Mouse (Mus musculus) lung, postnatal 0 days (tissue): ENCODE measurements around the gene Cftr. TPM values are rescaled to one million over a fixed set of nuclear protein-coding genes. Genes with fewer than 3 reads are reported as not detected.

Experiments used
- ATAC-seq: fragments of 200-750 bp; cut with Nextera tagmentation; 2 replicates; pipeline ENCODE4 v1.8.0; 2017; ENCODE audit warnings: moderate library complexity
- DNase-seq: peaks from one replicate; pipeline ENCODE4 v3.0.0-alpha.2; 2016; ENCODE audit warnings: low spot score
- H3K27ac ChIP-seq: fragments of 300-500 bp; sonication (generic); 2 replicates; pipeline ENCODE4 v1.5.1; 2014; ENCODE audit warnings: antibody characterized with exemption, mild to moderate bottlenecking, low read length, mixed read lengths
- H3K27me3 ChIP-seq: fragments of 300-500 bp; sonication (generic); replicated peaks from 2 replicates; pipeline ENCODE4 v1.6.1; 2014; ENCODE audit warnings: low read length, mixed read lengths; ENCODE audit not compliant: insufficient read depth
- H3K36me3 ChIP-seq: fragments of 300-500 bp; sonication (generic); 2 replicates; pipeline ENCODE4 v1.6.1; 2014; ENCODE audit warnings: low read length, mixed read lengths; ENCODE audit not compliant: insufficient read depth
- H3K4me1 ChIP-seq: fragments of 300-500 bp; sonication (generic); 2 replicates; pipeline ENCODE4 v1.6.1; 2014; ENCODE audit warnings: antibody characterized with exemption, low read depth, low read length, mixed read lengths; ENCODE audit not compliant: insufficient read depth
- H3K4me2 ChIP-seq: fragments of 300-500 bp; sonication (generic); replicated peaks from 2 replicates; pipeline ENCODE4 v1.6.1; 2014; ENCODE audit warnings: low read depth, mild to moderate bottlenecking, low read length, moderate library complexity, mixed read lengths
- H3K4me3 ChIP-seq: fragments of 300-500 bp; sonication (generic); 2 replicates; pipeline ENCODE4 v1.5.1; 2014; ENCODE audit warnings: low read depth, low read length
- H3K9ac ChIP-seq: fragments of 300-500 bp; sonication (generic); replicated peaks from 2 replicates; pipeline ENCODE4 v1.6.1; 2014; ENCODE audit warnings: low read depth, mild to moderate bottlenecking
- H3K9me3 ChIP-seq: fragments of 300-500 bp; sonication (generic); 2 replicates; pipeline ENCODE4 v1.6.1; 2016; ENCODE audit warnings: low read length, mixed read lengths
- CTCF ChIP-seq: IDR thresholded peaks from 2 replicates; pipeline ENCODE4 v1.5.1; 2016; ENCODE audit warnings: antibody characterized with exemption, mild to moderate bottlenecking
- EP300 ChIP-seq: IDR thresholded peaks from 2 replicates; pipeline ENCODE4 v1.6.1; 2016; ENCODE audit warnings: antibody characterized with exemption, mild to moderate bottlenecking, control low read depth
- WGBS: fragments of 180-500 bp; shearing (Covaris S2); extraction: QIAGEN DNeasy Blood & Tissue Kit; methylation state at CpG from one replicate; pipeline ENCODE4 v1.1.7; 2014; 5-methylcytosine and 5-hydroxymethylcytosine counted together
- polyA plus RNA-seq: library from polyadenylated mRNA; unstranded; fragments of >200 nt; fragmentation: Nextera tagmentation; extraction: Ambion mirVana; gene quantifications from 2 replicates; pipeline ENCODE4 v1.2.1, GENCODE M21; 2015

Gene Cftr
- polyA plus RNA-seq, 1 experiment from 2014 or later: 7.5 TPM

DNA sequence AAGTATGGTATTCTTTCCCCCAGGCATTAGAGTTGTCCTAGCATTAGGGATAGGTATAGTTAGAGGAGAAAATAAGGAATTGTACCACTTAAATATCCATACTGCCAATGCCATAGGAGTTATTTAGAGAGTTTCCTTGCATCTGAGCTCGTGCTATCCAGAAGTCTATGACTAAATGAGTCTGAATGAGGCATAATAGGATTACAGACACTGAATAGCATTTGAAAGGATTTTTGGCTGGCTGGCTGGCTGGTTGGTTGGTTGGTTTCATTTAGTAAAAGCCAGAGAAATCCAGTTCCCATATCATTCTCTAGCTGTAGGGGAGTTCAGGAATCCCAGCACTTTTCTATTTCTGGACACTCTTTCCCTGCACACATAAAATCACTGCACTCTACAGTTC is 76.0 kb downstream of the Cftr start:
- Histone ChIP-seq H3K9me3 (no peaks in the 10 kb centered on the region), H3K36me3 (no peaks in the 10 kb centered on the region), H3K4me3 (no peak overlapping the region), H3K9ac (no peak overlapping the region), H3K27me3 (no peaks in the 10 kb centered on the region), H3K4me2 (no peak overlapping the region), H3K4me1 (no peaks in the 10 kb centered on the region), H3K27ac (no peak overlapping the region)
- WGBS: 83% methylated on average over 1 of the region's 1 CpGs
- DNase-seq (no peak), ATAC-seq (no peak)
- TF ChIP-seq EP300 (no peak), CTCF (no peak)

DNA sequence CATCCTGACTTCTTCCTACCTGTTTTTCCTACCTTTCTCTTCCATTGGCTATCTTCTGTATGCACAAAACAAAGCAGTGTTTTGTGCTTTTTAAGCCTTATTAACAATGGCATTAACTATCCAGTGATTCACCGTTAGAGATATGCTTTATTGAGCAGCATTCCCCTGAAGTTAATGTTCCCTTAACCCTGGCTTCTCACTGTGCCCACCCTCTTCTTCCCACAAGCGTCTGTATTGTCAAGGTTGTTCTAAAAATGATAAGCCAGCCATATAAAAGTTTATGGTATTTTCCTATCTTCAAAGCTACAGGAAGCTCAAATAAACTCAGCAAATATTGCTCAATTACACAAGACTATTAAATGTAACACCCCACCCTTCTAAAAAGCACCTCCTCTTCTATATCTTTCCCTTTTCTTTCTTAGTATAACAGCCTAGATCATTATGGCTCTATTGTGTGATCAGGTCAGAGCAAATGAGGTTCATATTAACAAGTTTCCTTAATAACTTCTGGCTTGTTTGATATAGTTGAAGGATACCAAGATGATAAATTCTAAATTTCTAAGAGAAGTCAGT is 77.5 kb downstream of the Cftr start:
- Histone ChIP-seq H3K27me3 (no peaks in the 10 kb centered on the region), H3K4me3 (no peak overlapping the region), H3K4me2 (no peak overlapping the region), H3K36me3 (no peaks in the 10 kb centered on the region), H3K9ac (no peak overlapping the region), H3K9me3 (no peaks in the 10 kb centered on the region), H3K27ac (no peak overlapping the region), H3K4me1 (no peaks in the 10 kb centered on the region)
- TF ChIP-seq EP300 (no peak), CTCF (no peak)
- 27% methylated on average over 2 of the region's 2 CpGs for WGBS
- peak; percentile 45 for ATAC-seq
- peak; percentile 7 for DNase-seq

DNA sequence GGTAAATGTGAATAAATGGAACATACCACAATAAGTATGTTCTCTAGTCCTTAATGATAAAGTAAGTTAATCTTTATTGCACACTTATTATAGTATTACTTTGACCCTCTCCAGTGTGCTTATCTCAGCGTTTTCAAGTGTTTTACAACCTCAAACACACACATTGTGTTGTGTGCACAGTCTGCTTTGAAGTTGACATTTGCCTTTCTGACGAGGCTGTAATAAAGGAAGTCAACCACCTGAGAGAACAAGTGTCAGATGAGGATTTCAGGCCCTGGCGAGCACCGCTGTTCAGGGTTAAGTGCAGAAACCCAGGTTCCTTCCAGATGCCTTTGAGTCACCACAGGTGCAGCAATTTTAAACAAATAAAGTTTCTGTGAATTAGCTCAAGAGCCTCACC is 78.0 kb downstream of the Cftr start:
- H3K27me3 ChIP-seq: no peaks in the 10 kb centered on the region
- peak; percentile 83 for DNase-seq
- H3K9me3 ChIP-seq: no peaks in the 10 kb centered on the region
- no peaks in the 10 kb centered on the region for H3K4me1 ChIP-seq
- ATAC-seq: peak; percentile 95
- H3K4me2 ChIP-seq: no peak overlapping the region
- no peak overlapping the region for H3K27ac ChIP-seq
- no peak overlapping the region for H3K4me3 ChIP-seq
- H3K36me3 ChIP-seq: no peaks in the 10 kb centered on the region
- TF ChIP-seq CTCF: no peak
- peak; percentile 40 for TF ChIP-seq EP300
- WGBS: 29% methylated on average over 4 of the region's 4 CpGs
- no peak overlapping the region for H3K9ac ChIP-seq

DNA sequence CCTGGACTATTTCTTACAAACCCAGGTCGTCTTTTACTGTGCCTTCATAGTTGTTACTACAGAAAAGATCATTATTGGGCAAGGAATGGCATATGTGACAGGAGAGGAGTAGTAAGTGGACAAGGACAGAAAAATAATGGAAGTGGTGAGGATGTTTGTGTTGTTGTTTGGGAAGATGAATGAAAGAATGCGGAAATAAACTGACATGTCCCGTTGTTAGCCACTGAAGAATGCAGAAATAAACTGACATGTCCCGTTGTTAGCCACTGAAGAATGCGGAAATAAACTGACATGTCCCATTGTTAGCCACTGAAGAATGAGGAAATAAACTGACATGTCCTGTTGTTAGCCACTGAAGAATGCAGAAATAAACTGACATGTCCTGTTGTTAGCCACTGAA is 84.1 kb downstream of the Cftr start:
- Histone ChIP-seq H3K9me3 (no peaks in the 10 kb centered on the region), H3K4me2 (no peak overlapping the region), H3K4me3 (no peak overlapping the region), H3K9ac (no peak overlapping the region), H3K27ac (no peak overlapping the region), H3K36me3 (no peaks in the 10 kb centered on the region), H3K27me3 (no peaks in the 10 kb centered on the region), H3K4me1 (no peaks in the 10 kb centered on the region)
- TF ChIP-seq CTCF (no peak), EP300 (no peak)
- DNase-seq (no peak), ATAC-seq (no peak)
- WGBS: 44% methylated on average over 5 of the region's 5 CpGs

DNA sequence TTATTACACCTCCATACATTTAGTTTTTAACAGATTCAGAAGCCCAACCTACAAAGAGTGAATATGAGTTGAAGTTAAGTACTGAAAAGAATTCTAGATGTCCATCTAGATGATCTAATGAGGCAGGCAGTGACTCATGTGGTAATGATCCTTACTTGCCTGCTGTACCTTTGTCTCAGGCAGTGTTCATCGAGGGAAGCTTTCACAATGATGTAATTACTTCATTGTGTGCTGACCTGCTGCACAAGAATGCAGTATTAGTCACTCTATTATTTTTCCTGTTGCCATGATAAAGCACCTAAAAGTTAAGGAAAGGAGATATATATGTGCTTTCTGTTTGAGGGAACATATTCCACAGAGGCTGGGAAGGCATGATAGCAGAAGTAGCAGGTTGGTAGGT is 100.5 kb downstream of the Cftr start:
- TF ChIP-seq CTCF (no peak), EP300 (0 out of 2 replicates have a peak, but pooled peaks have one; percentile 27)
- Histone ChIP-seq H3K9ac (no peak overlapping the region), H3K4me1 (no peaks in the 10 kb centered on the region), H3K36me3 (no peaks in the 10 kb centered on the region), H3K4me2 (no peak overlapping the region), H3K9me3 (no peaks in the 10 kb centered on the region), H3K27me3 (no peaks in the 10 kb centered on the region), H3K4me3 (no peak overlapping the region), H3K27ac (no peak overlapping the region)
- peak; percentile 62; the same call in 1 of the 2 replicates for ATAC-seq
- DNase-seq: peak; percentile 67
- 23% methylated on average over 1 of the region's 1 CpGs for WGBS

DNA sequence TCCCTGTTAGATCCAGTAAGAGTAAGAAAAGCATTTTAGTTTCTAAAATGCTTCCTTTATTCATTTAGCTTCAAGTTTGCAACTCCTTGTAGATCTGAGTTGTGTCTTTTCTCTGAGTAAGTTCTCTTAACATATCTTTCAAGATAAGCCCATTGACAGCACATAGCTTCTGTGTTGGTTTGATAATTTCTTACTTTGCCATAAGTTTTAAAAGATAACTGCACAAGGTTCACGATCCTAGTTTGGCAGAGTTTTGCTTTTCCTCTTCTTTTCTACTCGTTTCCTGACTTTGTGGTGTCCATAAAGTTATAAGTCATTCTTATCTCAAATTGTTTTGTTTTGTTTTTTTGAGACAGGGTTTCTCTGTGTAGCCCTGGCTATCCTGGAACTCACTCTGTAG is 130.3 kb downstream of the Cftr start:
- Histone ChIP-seq H3K9ac (no peak overlapping the region), H3K36me3 (no peaks in the 10 kb centered on the region), H3K4me2 (no peak overlapping the region), H3K4me3 (no peak overlapping the region), H3K27ac (no peak overlapping the region), H3K27me3 (no peaks in the 10 kb centered on the region), H3K9me3 (no peaks in the 10 kb centered on the region), H3K4me1 (no peaks in the 10 kb centered on the region)
- WGBS: 56% methylated on average over 2 of the region's 2 CpGs
- TF ChIP-seq CTCF: no peak
- no peak for TF ChIP-seq EP300
- DNase-seq: no peak
- no peak for ATAC-seq

DNA sequence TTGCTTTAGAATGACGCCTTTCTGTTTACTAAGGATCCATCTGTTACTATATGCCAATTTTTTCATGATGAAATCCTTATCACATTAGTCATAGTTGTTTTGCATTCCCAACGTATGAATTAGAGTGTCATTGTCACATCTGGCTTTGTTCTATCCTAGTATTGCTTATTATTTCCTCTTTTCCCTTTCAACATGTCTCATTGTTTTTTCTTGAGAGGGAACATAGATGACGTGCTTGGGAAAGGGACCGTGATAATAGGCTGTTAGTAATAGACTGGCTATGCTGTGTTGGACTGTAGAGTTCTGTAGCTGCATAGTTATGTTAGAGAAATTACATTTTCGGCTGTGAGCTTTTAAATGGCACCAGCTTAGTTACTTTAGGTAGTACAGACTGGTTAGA is 131.6 kb downstream of the Cftr start:
- peak; percentile 66 for TF ChIP-seq EP300
- TF ChIP-seq CTCF: no peak
- no peaks in the 10 kb centered on the region for H3K36me3 ChIP-seq
- no peak overlapping the region for H3K9ac ChIP-seq
- peak; percentile 72 for DNase-seq
- 50% methylated on average over 5 of the region's 5 CpGs for WGBS
- H3K9me3 ChIP-seq: no peaks in the 10 kb centered on the region
- peak; percentile 68 for ATAC-seq
- H3K27ac ChIP-seq: no peak overlapping the region
- H3K4me1 ChIP-seq: no peaks in the 10 kb centered on the region
- no peaks in the 10 kb centered on the region for H3K27me3 ChIP-seq
- no peak overlapping the region for H3K4me3 ChIP-seq
- no peak overlapping the region for H3K4me2 ChIP-seq
